Mouse (Mus musculus) gastrocnemius, postnatal 10 days (tissue): ENCODE results near the gene Ghrh. TPM values are rescaled to one million over a fixed set of nuclear protein-coding genes. Genes with fewer than 3 reads are reported as not detected.

Source experiments
- DNase-seq: peaks from one replicate; pipeline ENCODE4 v3.0.0; 2021; ENCODE audit warnings: mixed read lengths
- total RNA-seq, 2 experiments: library from RNA; stranded (reverse); gene quantifications; 2 replicates each; pipeline ENCODE4 v1.2.3; 2021

The Ghrh gene
- total RNA-seq, 2 experiments from 2014 or later = not detected

- peak; percentile 34 for DNase-seq
Measured at GRCm38 (mm10) chr2:157307715-157308265, 39.5 kb downstream of the Ghrh start.

GRCm38 (mm10) chr2:157306091-157307032 is 40.9 kb downstream of the Ghrh start:
- no peak for DNase-seq

- DNase-seq = no peak
Measured at GRCm38 (mm10) chr2:157303096-157303495, 44.2 kb downstream of the Ghrh start.

- no peak for DNase-seq
Measured at GRCm38 (mm10) chr2:157300051-157300450, 47.3 kb downstream of the Ghrh start.

GRCm38 (mm10) chr2:157296105-157296689 is 51.1 kb downstream of the Ghrh start:
- no peak for DNase-seq

- DNase-seq = peak; percentile 84
Measured at GRCm38 (mm10) chr2:157292093-157292492, 55.2 kb downstream of the Ghrh start.

- DNase-seq = no peak
Measured at GRCm38 (mm10) chr2:157288996-157289395, 58.3 kb downstream of the Ghrh start.

- peak; percentile 24 for DNase-seq
Measured at GRCm38 (mm10) chr2:157287542-157287941, 59.8 kb downstream of the Ghrh start.

- no peak for DNase-seq
Measured at GRCm38 (mm10) chr2:157283321-157283720, 64.0 kb downstream of the Ghrh start.

Other genes with a start within 250 kb of the Ghrh start
- 10 to 100 TPM; 15.9 to 20.2 TPM for gene Samhd1, start 212.2 kb downstream of the Ghrh start, total RNA-seq
- gene Rbl1, start 143.0 kb downstream of the Ghrh start, total RNA-seq = 1 to 10 TPM; 5.7 to 6.9 TPM
- 100 to 1,000 TPM in 1 of 2 experiments, 10 to 100 TPM in 1; 97.2 to 114 TPM for gene Rpn2, start 68.5 kb downstream of the Ghrh start, total RNA-seq
- under 1 TPM; 0.18 to 0.47 TPM for gene Mroh8, start 68.0 kb downstream of the Ghrh start, total RNA-seq
- gene Manbal, start 20.1 kb upstream of the Ghrh start, total RNA-seq = 10 to 100 TPM; 30.1 to 32.2 TPM
- 10 to 100 TPM in 1 of 2 experiments, 1 to 10 TPM in 1; 6.8 to 11.2 TPM for gene Src, start 70.9 kb upstream of the Ghrh start, total RNA-seq
- 10 to 100 TPM; 11.3 to 14.3 TPM for gene Nnat, start 212.6 kb upstream of the Ghrh start, total RNA-seq
- 10 to 100 TPM; 25.9 to 34.6 TPM for gene Blcap, start 223.8 kb upstream of the Ghrh start, total RNA-seq